Mouse (Mus musculus) stomach, postnatal 0 days (tissue): ENCODE results near the gene Xylt2.
"Not testable (repeated sequence)": the region's sequence is repeated elsewhere in the genome, so short reads cannot be mapped to it uniquely, and the experiment has no call there.

Experiments used
- CTCF ChIP-seq: IDR thresholded peaks from 2 replicates; pipeline ENCODE4 v1.5.1; 2016; ENCODE audit warnings: antibody characterized with exemption, low read depth, mild to moderate bottlenecking, moderate library complexity
- EP300 ChIP-seq: optimal IDR thresholded peaks from 2 replicates; pipeline ENCODE3; 2016; ENCODE audit warnings: antibody characterized with exemption

GRCm38 (mm10) chr11:94651241-94651640 lies 26.1 kb downstream of the Xylt2 start:
- not testable (repeated sequence) for TF ChIP-seq CTCF, EP300
